18 mouse cellular contexts compared by ENCODE assay signal in the genomic region with DNA sequence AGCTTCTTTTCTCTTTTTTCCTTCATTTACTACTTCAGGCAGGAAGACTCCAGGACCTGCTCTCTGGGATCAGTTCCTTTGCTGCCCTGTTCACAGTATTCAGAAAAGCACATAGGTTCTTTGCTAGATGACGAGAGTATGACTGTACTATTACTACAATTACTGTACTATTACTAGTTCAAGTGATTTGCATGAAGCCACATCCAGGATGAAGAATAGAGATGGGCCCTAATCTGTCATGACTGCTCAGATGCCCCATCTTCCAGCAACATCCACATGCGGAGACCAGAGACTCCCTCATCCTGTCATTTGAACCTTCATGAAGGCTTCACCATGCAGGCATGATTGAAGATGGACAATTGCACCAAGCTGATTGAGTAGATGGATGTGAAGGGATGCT. TPM values are rescaled to one million over a fixed set of nuclear protein-coding genes. Genes with fewer than 3 reads are reported as not detected.
"Had no signal": no experiment of that assay in that cellular context is flagged by ENCODE, and none has a peak within 500 bp of the region (broad histone marks: within the 10 kb centered on the region; RNA-seq: fewer than 3 reads in every experiment).

No protein-coding gene starts in this region.

- DNase-seq: kidney, postnatal 10 days; kidney, postnatal 36 days; layer of hippocampus, postnatal 36 days; liver, embryonic 13.5 days; lung, adult 2 months; thymus, adult 18-20 months; thymus, postnatal 36 days had no signal

- H3K27me3 ChIP-seq: kidney, embryonic 15.5 days; liver, embryonic 13.5 days; midbrain, embryonic 13.5 days had no signal

- H3K4me3 ChIP-seq: kidney, embryonic 15.5 days; left cerebral cortex, adult 2 months; liver, embryonic 13.5 days; midbrain, embryonic 13.5 days had no signal

- ATAC-seq: midbrain, embryonic 13.5 days had no signal

- H3K9me3 ChIP-seq: kidney, embryonic 15.5 days; liver, embryonic 13.5 days; midbrain, embryonic 13.5 days had no signal

- H3K4me2 ChIP-seq: kidney, embryonic 15.5 days; liver, embryonic 13.5 days; midbrain, embryonic 13.5 days had no signal

- H3K9ac ChIP-seq: kidney, embryonic 15.5 days; liver, embryonic 13.5 days; midbrain, embryonic 13.5 days had no signal

- H3K36me3 ChIP-seq: kidney, embryonic 15.5 days; liver, embryonic 13.5 days; midbrain, embryonic 13.5 days had no signal

- H3K27ac ChIP-seq: kidney, embryonic 15.5 days; left cerebral cortex, adult 2 months; liver, embryonic 13.5 days; macrophage; midbrain, embryonic 13.5 days had no signal

- H3K4me1 ChIP-seq: kidney, embryonic 15.5 days; liver, embryonic 13.5 days; midbrain, embryonic 13.5 days had no signal

RNA-seq across cellular contexts. Expression of a gene that starts 26.1 kb away (rescaled TPM):
- total RNA-seq: layer of hippocampus, postnatal 36 days; left cerebral cortex, adult 2 months; left cerebral cortex, postnatal 10 days; liver, adult 2 months; midbrain, postnatal 0 days had no signal
- polyA plus RNA-seq: kidney, embryonic 15.5 days; limb, embryonic 11.5 days; limb, embryonic 14.5 days; macrophage; midbrain, embryonic 13.5 days; midbrain, postnatal 0 days; neural tube, embryonic 11.5 days; neural tube, embryonic 14.5 days had no signal
